Mouse (Mus musculus) forebrain, embryonic 13.5 days (tissue): ENCODE measurements around the gene Esp1. TPM values are rescaled to one million over a fixed set of nuclear protein-coding genes. Genes with fewer than 3 reads are reported as not detected.
"Not testable (repeated sequence)": the region's sequence is repeated elsewhere in the genome, so short reads cannot be mapped to it uniquely, and the experiment has no call there.

Experiments used
- ATAC-seq: fragments of 200-750 bp; cut with Nextera tagmentation; 2 replicates; pipeline ENCODE4 v1.8.0; 2017
- H3K27ac ChIP-seq: fragments of 300-500 bp; sonication (generic); 2 replicates; pipeline ENCODE4 v1.5.1; 2015; ENCODE audit warnings: inconsistent platforms, mild to moderate bottlenecking, moderate library complexity
- H3K27me3 ChIP-seq: fragments of 300-500 bp; sonication (generic); 2 replicates; pipeline ENCODE4 v1.6.1; 2015; ENCODE audit warnings: mild to moderate bottlenecking, inconsistent platforms
- H3K36me3 ChIP-seq: fragments of 300-500 bp; sonication (generic); 2 replicates; pipeline ENCODE4 v1.6.1; 2015; ENCODE audit warnings: mild to moderate bottlenecking, inconsistent platforms; ENCODE audit not compliant: poor library complexity, severe bottlenecking
- H3K4me1 ChIP-seq: fragments of 300-500 bp; sonication (generic); 2 replicates; pipeline ENCODE4 v1.6.1; 2015; ENCODE audit warnings: inconsistent platforms
- H3K4me2 ChIP-seq: fragments of 300-500 bp; sonication (generic); 2 replicates; pipeline ENCODE4 v1.6.1; 2015; ENCODE audit warnings: inconsistent platforms, mild to moderate bottlenecking, moderate library complexity
- H3K4me3 ChIP-seq: fragments of 300-500 bp; sonication (generic); 2 replicates; pipeline ENCODE4 v1.5.1; 2015; ENCODE audit warnings: mild to moderate bottlenecking, inconsistent platforms
- H3K9ac ChIP-seq: fragments of 300-500 bp; sonication (generic); 2 replicates; pipeline ENCODE4 v1.6.1; 2015; ENCODE audit warnings: mild to moderate bottlenecking, inconsistent platforms
- H3K9me3 ChIP-seq: fragments of 300-500 bp; sonication (generic); replicated peaks from 2 replicates; pipeline ENCODE4 v1.6.1; 2016; ENCODE audit warnings: inconsistent platforms
- WGBS: fragments of 180-500 bp; shearing (Covaris S2); methylation state at CpG from one replicate; pipeline ENCODE4 v1.1.7; 2015; 5-methylcytosine and 5-hydroxymethylcytosine counted together
- polyA plus RNA-seq: library from polyadenylated mRNA; unstranded; fragments of >200 nt; fragmentation: Nextera tagmentation; extraction: Ambion mirVana; gene quantifications from 2 replicates; pipeline ENCODE4 v1.2.1, GENCODE M21; 2015

Gene Esp1
- not detected in 2 replicates for polyA plus RNA-seq

- Histone ChIP-seq H3K9me3 (no peaks in the 10 kb centered on the region; the same call in 1 of the 2 replicates), H3K4me1 (no peaks in the 10 kb centered on the region), H3K9ac (no peak within 1 kb of the TSS), H3K27ac (no peak within 1 kb of the TSS), H3K36me3 (no peaks in the 10 kb centered on the region), H3K4me2 (no peak within 1 kb of the TSS), H3K4me3 (no peak within 1 kb of the TSS), H3K27me3 (no peaks in the 10 kb centered on the region)
- 87% methylated on average over 2 of the region's 2 CpGs for WGBS
- ATAC-seq, result no peak
Measured at GRCm38 (mm10) chr17:40726820-40727219, at the start of gene Esp1. Esp1 (plus strand) TSS chr17:40727120.

GRCm38 (mm10) chr17:40716273-40716672 is 10.6 kb upstream of the Esp1 start:
- Histone ChIP-seq H3K4me1 (no peaks in the 10 kb centered on the region), H3K27ac (no peak overlapping the region), H3K27me3 (no peaks in the 10 kb centered on the region), H3K4me3 (no peak overlapping the region), H3K9ac (no peak overlapping the region), H3K9me3 (no peaks in the 10 kb centered on the region), H3K36me3 (no peaks in the 10 kb centered on the region), H3K4me2 (no peak overlapping the region)
- ATAC-seq, result no peak

- ATAC-seq, result not testable (repeated sequence)
Measured at GRCm38 (mm10) chr17:40717055-40717454, 9.9 kb upstream of the Esp1 start.

GRCm38 (mm10) chr17:40731296-40731695 is 4.4 kb downstream of the Esp1 start:
- no peak for ATAC-seq
- H3K9ac ChIP-seq, result no peak overlapping the region
- H3K4me2 ChIP-seq, result no peak overlapping the region
- H3K4me1 ChIP-seq, result no peaks in the 10 kb centered on the region
- no peaks in the 10 kb centered on the region for H3K36me3 ChIP-seq
- no peak overlapping the region for H3K27ac ChIP-seq
- WGBS, result 85% methylated on average over 2 of the region's 2 CpGs
- no peaks in the 10 kb centered on the region; the same call in 1 of the 2 replicates for H3K9me3 ChIP-seq
- no peaks in the 10 kb centered on the region for H3K27me3 ChIP-seq
- H3K4me3 ChIP-seq, result no peak overlapping the region

More at GRCm38 (mm10) chr17:40717055-40717454, 9.9 kb upstream of the Esp1 start:
- not testable (repeated sequence) for H3K27me3 ChIP-seq, H3K36me3 ChIP-seq, H3K9me3 ChIP-seq, H3K4me2 ChIP-seq, H3K4me3 ChIP-seq, H3K27ac ChIP-seq, H3K9ac ChIP-seq, H3K4me1 ChIP-seq

GRCm38 (mm10) chr17:40731724-40732123 is 4.8 kb downstream of the Esp1 start:
- Histone ChIP-seq H3K9ac (no peak overlapping the region), H3K27ac (no peak overlapping the region), H3K4me3 (no peak overlapping the region), H3K36me3 (no peaks in the 10 kb centered on the region), H3K4me1 (no peaks in the 10 kb centered on the region), H3K9me3 (no peaks in the 10 kb centered on the region; the same call in 1 of the 2 replicates), H3K27me3 (no peaks in the 10 kb centered on the region), H3K4me2 (no peak overlapping the region)
- 75% methylated on average over 4 of the region's 4 CpGs for WGBS
- ATAC-seq, result no peak

- Histone ChIP-seq H3K4me1 (no peaks in the 10 kb centered on the region), H3K27ac (no peak overlapping the region), H3K9me3 (no peaks in the 10 kb centered on the region), H3K36me3 (no peaks in the 10 kb centered on the region), H3K4me2 (no peak overlapping the region), H3K4me3 (no peak overlapping the region), H3K9ac (no peak overlapping the region), H3K27me3 (no peaks in the 10 kb centered on the region)
- WGBS, result 78% methylated on average over 4 of the region's 4 CpGs
- ATAC-seq, result no peak
Measured at GRCm38 (mm10) chr17:40763662-40764061, 36.7 kb downstream of the Esp1 start.

- H3K4me3 ChIP-seq, result no peak overlapping the region
- H3K27me3 ChIP-seq, result no peaks in the 10 kb centered on the region
- no peak overlapping the region for H3K4me2 ChIP-seq
- no peak overlapping the region for H3K27ac ChIP-seq
- H3K9ac ChIP-seq, result no peak overlapping the region
- no peaks in the 10 kb centered on the region for H3K36me3 ChIP-seq
- WGBS, result 84% methylated on average over 1 of the region's 1 CpGs
- ATAC-seq, result no peak
- no peaks in the 10 kb centered on the region for H3K9me3 ChIP-seq
- H3K4me1 ChIP-seq, result no peaks in the 10 kb centered on the region
Measured at GRCm38 (mm10) chr17:40767120-40767519, 40.2 kb downstream of the Esp1 start.

Other genes with a start within 250 kb of the Esp1 start
- not detected in 2 replicates for gene Esp8, start 207.1 kb upstream of the Esp1 start, polyA plus RNA-seq
- not detected in 2 replicates for gene Esp6, start 165.6 kb upstream of the Esp1 start, polyA plus RNA-seq
- gene Esp4, start 128.5 kb upstream of the Esp1 start, polyA plus RNA-seq, result not detected in 2 replicates
- gene Esp3, start 95.0 kb upstream of the Esp1 start, polyA plus RNA-seq, result not detected in 2 replicates
- not detected in 2 replicates for gene Crisp2, start 79.9 kb downstream of the Esp1 start, polyA plus RNA-seq
- gene Rhag, start 84.0 kb downstream of the Esp1 start, polyA plus RNA-seq, result 0.06 and 0.76 TPM in 2 replicates
- 0.37 and 0.81 TPM in 2 replicates for gene 9130008F23Rik, start 153.4 kb downstream of the Esp1 start, polyA plus RNA-seq
- gene Glyatl3, start 187.2 kb downstream of the Esp1 start, polyA plus RNA-seq, result not detected in 2 replicates
- gene Mut, start 207.6 kb downstream of the Esp1 start, polyA plus RNA-seq, result 19.1 and 23.3 TPM in 2 replicates
- gene Cenpq, start 207.9 kb downstream of the Esp1 start, polyA plus RNA-seq, result 29.5 and 29.6 TPM in 2 replicates